Mouse (Mus musculus): ENCODE data around the gene Col9a2. TPM values are rescaled to one million over a fixed set of nuclear protein-coding genes. Genes with fewer than 3 reads are reported as not detected.
"Not testable (repeated sequence)": the region's sequence is repeated elsewhere in the genome, so short reads cannot be mapped to it uniquely, and the experiment has no call there.

Gene Col9a2
- polyA plus RNA-seq, 1 experiment: 0.30 TPM

DNA sequence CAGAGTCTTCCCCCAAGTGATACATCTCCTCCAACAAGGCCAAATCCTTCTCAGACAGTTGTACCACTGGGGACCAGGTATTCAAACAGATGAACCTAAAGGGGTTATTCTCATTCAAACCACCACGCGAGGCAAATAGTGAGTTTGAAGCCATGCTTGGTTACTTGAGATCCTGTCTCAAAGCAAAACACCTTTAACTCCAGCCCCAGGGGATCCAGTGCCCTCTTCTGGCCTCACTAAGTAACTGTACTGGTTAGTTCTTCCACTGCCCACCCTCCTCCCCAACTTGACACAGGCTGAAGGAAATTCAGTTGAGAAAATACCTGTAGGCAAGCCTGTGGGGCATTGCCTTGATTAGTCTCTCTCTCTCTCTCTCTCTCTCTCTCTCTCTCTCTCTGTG is 6.2 kb upstream of the Col9a2 start:
- H3K4me1 ChIP-seq (ENCODE audit: control insufficient read depth, insufficient read depth, low read length): no peaks in the 10 kb centered on the region
- 66% methylated on average over 2 of the region's 2 CpGs for WGBS
- TF ChIP-seq CTCF (IDR thresholded peaks at IDR 0.05; ENCODE audit: insufficient read depth, low read length) (no peak), POLR2A (IDR thresholded peaks at IDR 0.05; ENCODE audit: borderline replicate concordance, extremely low read depth, low read depth, low read length) (no peak)
- DNase-seq: no peak
- no peak overlapping the region for H3K4me3 ChIP-seq (replicated peaks; ENCODE audit: extremely low read depth, low read depth, low read length)

DNA sequence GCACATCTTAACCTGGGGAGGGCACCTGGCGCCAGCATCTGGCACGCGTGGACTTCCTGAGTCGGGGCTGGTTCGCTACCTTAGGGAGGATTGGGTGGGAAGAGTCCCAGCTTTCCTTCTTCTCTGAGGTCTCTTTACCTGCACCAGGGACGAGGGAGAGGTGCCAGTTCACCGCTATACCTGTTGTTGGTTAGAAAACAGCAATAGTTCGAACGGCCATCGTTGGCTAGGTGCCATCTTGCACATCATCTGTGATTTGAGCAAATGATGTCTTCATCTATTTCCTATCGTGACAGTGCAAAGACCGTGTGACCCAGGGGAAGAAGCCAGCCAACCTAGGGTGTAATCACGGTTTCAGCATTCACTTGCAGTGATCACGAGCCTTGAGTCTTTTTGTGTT is 1.1 kb downstream of the Col9a2 start:
- 56% methylated on average over 14 of the region's 14 CpGs for WGBS
- H3K4me1 ChIP-seq (ENCODE audit: control insufficient read depth, insufficient read depth, low read length): no peaks in the 10 kb centered on the region
- H3K4me3 ChIP-seq (replicated peaks; ENCODE audit: extremely low read depth, low read depth, low read length): no peak overlapping the region
- TF ChIP-seq CTCF (IDR thresholded peaks at IDR 0.05; ENCODE audit: insufficient read depth, low read length) (no peak), POLR2A (IDR thresholded peaks at IDR 0.05; ENCODE audit: borderline replicate concordance, extremely low read depth, low read depth, low read length) (no peak)
- DNase-seq: no peak

DNA sequence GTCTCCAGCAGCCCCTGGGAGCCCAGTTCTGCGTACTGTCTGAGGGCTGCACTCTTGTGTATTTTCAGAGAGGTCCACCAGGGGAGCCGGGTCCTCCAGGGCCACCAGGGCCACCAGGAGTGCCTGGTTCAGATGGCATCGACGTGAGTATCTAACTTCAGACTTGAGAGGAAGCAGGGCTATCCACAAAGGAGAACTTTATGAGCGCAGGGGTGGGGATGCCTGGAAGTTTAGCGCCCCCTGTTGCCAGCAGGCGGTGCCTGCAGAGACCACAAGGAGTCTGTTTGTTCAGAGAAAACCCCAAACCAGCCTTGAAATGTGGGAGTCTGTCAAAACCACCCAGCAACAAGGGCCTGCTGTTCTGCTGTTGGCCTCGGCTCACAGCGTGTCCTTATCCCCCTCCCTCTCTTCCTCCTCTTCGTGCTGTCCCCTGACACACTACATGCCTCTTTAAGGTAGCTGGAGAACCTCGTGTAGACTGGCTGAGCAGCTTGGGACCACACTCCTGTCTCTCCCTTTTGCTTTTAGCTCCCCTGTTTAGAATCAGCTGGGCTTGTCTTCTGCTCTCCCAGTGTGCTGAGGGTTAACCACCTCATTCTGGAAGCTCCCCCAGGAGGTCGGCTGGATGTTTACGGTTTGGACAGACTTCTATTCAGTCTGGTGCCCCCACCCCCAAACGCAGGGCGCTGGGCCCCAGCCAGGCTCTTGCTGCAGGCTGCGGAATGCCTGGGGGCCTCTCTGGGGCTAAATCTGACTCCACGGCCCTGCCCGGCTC is 1.9 kb downstream of the Col9a2 start:
- Histone ChIP-seq H3K4me3 (replicated peaks; ENCODE audit: extremely low read depth, low read depth, low read length) (no peak overlapping the region), H3K4me1 (ENCODE audit: control insufficient read depth, insufficient read depth, low read length) (no peaks in the 10 kb centered on the region)
- WGBS: 12% methylated on average over 18 of the region's 18 CpGs
- peak; percentile 33 for DNase-seq
- TF ChIP-seq CTCF (IDR thresholded peaks at IDR 0.05; ENCODE audit: insufficient read depth, low read length) (peak; percentile 80), POLR2A (IDR thresholded peaks at IDR 0.05; ENCODE audit: borderline replicate concordance, extremely low read depth, low read depth, low read length) (no peak)

DNA sequence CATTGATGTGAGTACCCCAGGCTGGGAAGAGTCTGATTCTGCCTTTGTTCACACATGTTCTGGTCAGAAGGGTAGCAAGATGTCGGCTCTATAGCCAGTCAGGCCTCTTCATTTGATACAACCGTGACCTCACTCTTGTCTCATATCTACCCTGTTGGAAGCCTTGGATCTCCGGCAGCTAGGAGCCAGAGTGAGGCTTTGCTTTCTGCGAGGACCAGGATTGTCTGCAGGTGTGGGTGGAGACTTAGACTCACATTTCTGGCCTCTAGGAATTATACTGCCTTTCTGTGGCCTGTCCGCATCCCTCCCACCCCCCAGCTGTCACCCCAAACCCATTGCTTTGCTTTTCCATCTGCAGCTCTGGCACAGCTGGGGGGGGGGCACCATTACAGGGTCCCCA is 3.3 kb downstream of the Col9a2 start:
- no peak overlapping the region for H3K4me3 ChIP-seq (replicated peaks; ENCODE audit: extremely low read depth, low read depth, low read length)
- no peaks in the 10 kb centered on the region for H3K4me1 ChIP-seq (ENCODE audit: control insufficient read depth, insufficient read depth, low read length)
- WGBS: 83% methylated on average over 5 of the region's 5 CpGs
- no peak for TF ChIP-seq POLR2A (IDR thresholded peaks at IDR 0.05; ENCODE audit: borderline replicate concordance, extremely low read depth, low read depth, low read length)
- no peak for TF ChIP-seq CTCF (IDR thresholded peaks at IDR 0.05; ENCODE audit: insufficient read depth, low read length)
- no peak for DNase-seq

DNA sequence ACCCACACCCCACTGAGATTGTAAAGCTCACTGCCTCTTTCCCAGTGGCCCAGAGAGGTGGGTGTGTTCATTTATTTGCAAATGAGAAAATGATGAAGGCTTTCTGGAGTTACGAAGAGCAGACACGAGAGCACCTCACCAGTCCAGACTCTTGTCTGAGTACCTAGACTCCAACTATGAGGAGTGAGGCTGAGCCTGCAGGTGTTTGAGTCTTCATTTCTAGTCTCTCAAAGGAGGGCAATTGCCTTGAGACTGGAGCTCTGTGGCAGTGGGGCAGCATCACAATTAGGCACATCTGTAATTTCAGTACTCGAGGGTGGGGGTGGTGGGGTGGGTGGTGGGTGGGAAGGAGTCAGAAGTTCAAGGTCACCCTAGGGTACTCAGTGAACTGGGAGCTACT is 3.8 kb downstream of the Col9a2 start:
- TF ChIP-seq CTCF (IDR thresholded peaks at IDR 0.05; ENCODE audit: insufficient read depth, low read length): no peak
- no peak for TF ChIP-seq POLR2A (IDR thresholded peaks at IDR 0.05; ENCODE audit: borderline replicate concordance, extremely low read depth, low read depth, low read length)
- Histone ChIP-seq H3K4me1 (ENCODE audit: control insufficient read depth, insufficient read depth, low read length) (no peaks in the 10 kb centered on the region), H3K4me3 (replicated peaks; ENCODE audit: extremely low read depth, low read depth, low read length) (no peak overlapping the region)
- no peak for DNase-seq
- WGBS: 75% methylated on average over 3 of the region's 3 CpGs

DNA sequence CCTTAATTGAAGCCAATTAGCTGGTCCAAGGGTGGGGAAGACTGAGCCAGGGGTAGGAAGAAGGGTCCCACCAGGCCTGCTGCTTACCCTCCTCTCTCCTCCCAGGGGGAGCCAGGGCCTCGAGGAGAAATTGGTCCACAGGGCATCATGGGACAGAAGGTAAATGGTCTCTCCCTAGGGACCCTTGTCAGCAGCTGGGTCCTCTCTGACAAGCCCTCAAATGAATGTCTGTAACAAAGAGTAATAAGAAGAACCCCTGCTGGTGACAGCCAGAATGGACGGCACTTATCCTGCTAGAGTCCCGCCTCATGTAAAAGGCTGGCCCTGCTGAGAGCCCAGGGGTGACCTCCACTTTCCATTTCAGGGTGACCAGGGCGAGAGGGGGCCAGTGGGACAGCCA is 12.7 kb downstream of the Col9a2 start:
- Histone ChIP-seq H3K4me1 (ENCODE audit: control insufficient read depth, insufficient read depth, low read length) (no peaks in the 10 kb centered on the region), H3K4me3 (replicated peaks; ENCODE audit: extremely low read depth, low read depth, low read length) (no peak overlapping the region)
- WGBS: 47% methylated on average over 4 of the region's 4 CpGs
- no peak for DNase-seq
- no peak for TF ChIP-seq CTCF (IDR thresholded peaks at IDR 0.05; ENCODE audit: insufficient read depth, low read length)

DNA sequence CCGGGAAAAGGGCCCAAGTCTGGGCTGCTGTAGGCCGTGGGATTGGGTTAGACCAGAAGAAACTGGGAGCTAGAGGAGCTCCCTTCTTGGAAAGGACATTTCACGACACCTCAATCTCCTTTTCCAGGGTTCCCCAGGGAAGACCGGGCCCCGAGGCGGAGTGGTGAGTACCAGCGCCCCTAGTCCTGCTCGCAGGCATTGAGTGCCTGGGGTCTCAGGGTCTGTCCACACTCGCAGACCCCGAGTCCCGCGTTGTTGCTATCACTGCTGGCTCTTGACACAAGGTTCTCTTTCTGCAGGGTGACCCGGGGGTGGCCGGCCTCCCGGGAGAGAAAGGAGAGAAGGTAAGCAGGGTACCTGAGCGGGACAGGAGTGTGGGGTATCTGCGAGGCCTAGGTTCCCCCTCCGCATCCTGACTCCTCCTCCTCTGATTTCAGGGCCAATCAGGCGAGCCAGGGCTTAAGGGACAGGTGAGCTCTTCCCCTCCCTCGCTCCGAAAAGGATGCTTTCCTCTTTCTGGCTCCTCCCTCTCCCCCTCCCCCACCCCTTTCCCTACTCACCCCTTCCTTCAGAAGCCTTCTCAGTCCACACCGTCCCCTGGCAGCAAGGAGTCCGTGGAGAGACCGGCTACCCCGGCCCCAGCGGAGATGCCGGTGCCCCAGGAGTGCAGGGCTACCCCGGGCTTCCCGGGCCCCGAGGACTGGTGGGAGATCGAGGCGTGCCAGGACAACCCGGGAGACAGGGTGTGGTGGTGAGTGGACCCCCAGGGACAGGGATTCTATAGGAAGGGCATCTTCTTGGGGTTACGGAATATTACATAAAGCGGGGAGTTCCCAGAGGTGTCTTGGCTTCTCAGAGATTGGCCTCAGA is 13.5 kb downstream of the Col9a2 start:
- no peak for TF ChIP-seq CTCF (IDR thresholded peaks at IDR 0.05; ENCODE audit: insufficient read depth, low read length)
- no peak for TF ChIP-seq POLR2A (IDR thresholded peaks at IDR 0.05; ENCODE audit: borderline replicate concordance, extremely low read depth, low read depth, low read length)
- Histone ChIP-seq H3K4me3 (replicated peaks; ENCODE audit: extremely low read depth, low read depth, low read length) (no peak overlapping the region), H3K4me1 (ENCODE audit: control insufficient read depth, insufficient read depth, low read length) (no peaks in the 10 kb centered on the region)
- 15% methylated on average over 35 of the region's 35 CpGs for WGBS
- DNase-seq: no peak

DNA sequence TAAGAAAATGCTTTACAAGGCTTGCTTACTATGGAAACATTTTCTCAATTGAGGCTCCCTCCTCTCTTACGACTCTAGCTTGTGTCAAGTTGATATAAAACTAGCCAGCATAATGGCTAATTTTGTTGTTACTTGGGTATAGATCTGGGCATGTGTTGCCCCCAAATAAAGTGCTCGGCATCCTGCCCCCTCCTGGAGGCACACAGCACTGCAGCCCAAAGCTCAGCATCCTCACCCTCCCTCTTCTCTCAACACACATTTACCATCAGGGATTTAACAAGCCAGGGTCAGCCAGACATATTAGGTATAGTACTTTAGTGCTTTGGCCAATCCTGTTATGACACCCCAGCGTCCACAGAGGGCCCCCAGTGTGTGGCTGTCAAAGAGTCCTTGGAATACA is 17.2 kb downstream of the Col9a2 start:
- no peak for DNase-seq
- WGBS: 61% methylated on average over 3 of the region's 3 CpGs
- TF ChIP-seq CTCF (IDR thresholded peaks at IDR 0.05; ENCODE audit: insufficient read depth, low read length): peak; percentile 67
- no peak for TF ChIP-seq POLR2A (IDR thresholded peaks at IDR 0.05; ENCODE audit: borderline replicate concordance, extremely low read depth, low read depth, low read length)
- Histone ChIP-seq H3K4me3 (replicated peaks; ENCODE audit: extremely low read depth, low read depth, low read length) (no peak overlapping the region), H3K4me1 (ENCODE audit: control insufficient read depth, insufficient read depth, low read length) (no peaks in the 10 kb centered on the region)

DNA sequence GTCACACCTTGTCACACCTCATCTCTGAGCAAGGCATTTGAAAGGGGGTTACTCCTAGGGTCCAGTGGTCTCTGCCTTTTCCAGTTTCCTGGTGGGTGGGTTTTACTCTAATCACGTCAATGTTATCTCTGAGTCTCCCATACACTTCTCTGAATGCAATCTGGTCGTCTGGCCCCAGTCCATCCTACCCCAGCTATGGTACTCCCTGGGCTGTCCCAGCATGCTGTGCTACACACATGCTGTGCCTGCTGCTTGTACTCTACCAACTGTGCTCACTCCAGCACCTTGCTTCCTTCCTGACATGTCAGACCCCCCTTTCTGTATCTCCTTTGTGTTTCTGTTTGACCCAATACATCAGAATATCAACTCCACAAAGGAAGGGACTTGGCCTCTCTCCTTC is 17.8 kb downstream of the Col9a2 start:
- H3K4me3 ChIP-seq (replicated peaks; ENCODE audit: extremely low read depth, low read depth, low read length): no peak overlapping the region
- TF ChIP-seq POLR2A (IDR thresholded peaks at IDR 0.05; ENCODE audit: borderline replicate concordance, extremely low read depth, low read depth, low read length): no peak
- 49% methylated on average over 2 of the region's 2 CpGs for WGBS
- H3K4me1 ChIP-seq (ENCODE audit: control insufficient read depth, insufficient read depth, low read length): no peaks in the 10 kb centered on the region
- DNase-seq: no peak

DNA sequence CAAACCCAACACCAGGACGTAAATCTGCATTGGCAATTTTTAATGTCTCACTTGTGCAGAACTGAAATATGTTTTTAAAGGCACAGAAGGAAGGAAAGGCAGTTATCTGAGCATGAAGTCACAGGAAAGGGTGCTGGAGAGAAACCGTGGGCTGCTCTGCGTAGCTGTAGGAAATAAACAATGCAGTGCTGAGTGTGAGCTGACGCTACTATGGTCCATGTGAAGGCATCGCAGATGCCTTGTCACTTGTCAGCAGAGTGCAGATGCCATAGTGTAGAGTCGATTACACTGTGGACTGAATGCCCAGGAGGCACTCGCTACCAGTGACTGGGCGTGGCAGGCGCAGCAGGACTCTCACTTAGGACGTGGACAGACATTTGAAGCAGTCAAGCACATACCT is 20.0 kb downstream of the Col9a2 start:
- DNase-seq; H3K4me1 ChIP-seq (ENCODE audit: control insufficient read depth, insufficient read depth, low read length); H3K4me3 ChIP-seq (replicated peaks; ENCODE audit: extremely low read depth, low read depth, low read length): not testable (repeated sequence)
- 85% methylated on average over 10 of the region's 10 CpGs for WGBS
